ENCODE assay signal across 20 mouse cellular contexts in genomic region chr10:90974084-90974483, GRCm38 (mm10).
DNase-seq lines count a peak whose midpoint lies in the region; ATAC-seq and TF ChIP-seq lines count a peak whose summit lies in the region.
"Had no signal": no experiment of that assay in that cellular context is flagged by ENCODE, and none has a peak within 500 bp of the region (broad histone marks: within the 10 kb centered on the region; RNA-seq: fewer than 3 reads in every experiment).

No protein-coding gene starts in this region.

- ATAC-seq in midbrain, embryonic 11.5 days (ENCODE audit: low FRiP score): no peak
- ATAC-seq: forebrain, embryonic 13.5 days; forebrain, embryonic 15.5 days; forebrain, postnatal 0 days had no signal

- no peaks in the 10 kb centered on the region for H3K9me3 ChIP-seq in midbrain, embryonic 11.5 days (ENCODE audit: control insufficient read depth, low read length)
- no peaks in the 10 kb centered on the region for H3K9me3 ChIP-seq in midbrain, embryonic 10.5 days (replicated peaks)
- peaks cover 3% of the 10 kb centered on the region for H3K9me3 ChIP-seq in CH12.LX (replicated peaks; ENCODE audit: low read length)
- H3K9me3 ChIP-seq: embryonic facial prominence, embryonic 10.5 days; embryonic facial prominence, embryonic 12.5 days; forebrain, embryonic 13.5 days; forebrain, embryonic 15.5 days; G1E had no signal

- peaks cover 3% of the 10 kb centered on the region; the same call in 1 of the 2 replicates for H3K4me1 ChIP-seq in midbrain, embryonic 11.5 days (ENCODE audit: control insufficient read depth, insufficient read depth, low read length)
- H3K4me1 ChIP-seq in midbrain, embryonic 10.5 days: peaks cover 18% of the 10 kb centered on the region
- H3K4me1 ChIP-seq in CH12.LX (ENCODE audit: control insufficient read depth in 1 of 2, insufficient read depth in 2 of 2): peaks cover 4 to 49% of the 10 kb centered on the region in 2 experiments

- no peak for TF ChIP-seq RAD21 in CH12.LX (IDR thresholded peaks at IDR 0.05; ENCODE audit: low read depth, low read length)

- H3K27ac ChIP-seq in midbrain, embryonic 11.5 days (ENCODE audit: low read depth, low read length): no peak overlapping the region
- H3K27ac ChIP-seq in midbrain, embryonic 10.5 days (replicated peaks): no peak overlapping the region
- no peak overlapping the region for H3K27ac ChIP-seq in CH12.LX (ENCODE audit: insufficient read depth, low read depth)
- H3K27ac ChIP-seq: embryonic facial prominence, embryonic 10.5 days; embryonic facial prominence, embryonic 12.5 days; forebrain, embryonic 13.5 days; forebrain, embryonic 15.5 days had no signal

- TF ChIP-seq POLR2A in CH12.LX (IDR thresholded peaks at IDR 0.05; ENCODE audit: low read depth, low read length): no peak

- no peak overlapping the region for H3K4me3 ChIP-seq in midbrain, embryonic 11.5 days (ENCODE audit: low read depth, low read length)
- H3K4me3 ChIP-seq in midbrain, embryonic 10.5 days: no peak overlapping the region
- H3K4me3 ChIP-seq in CH12.LX (replicated peaks in 1 of 3; ENCODE audit: low read depth in 2 of 3, low read length in 2 of 3, poor library complexity in 1 of 3): no peak overlapping the region
- H3K4me3 ChIP-seq: embryonic facial prominence, embryonic 10.5 days; embryonic facial prominence, embryonic 12.5 days; forebrain, embryonic 13.5 days; forebrain, embryonic 15.5 days had no signal

- in situ Hi-C loops in CH12.LX (cut with MboI; ENCODE audit: low pct_ligation_motif_present, low pct_unique_long_range_greater_than_20kb, low sequenced_read_pairs): no loop called here

- no peaks in the 10 kb centered on the region for H3K36me3 ChIP-seq in midbrain, embryonic 11.5 days (ENCODE audit: control insufficient read depth, insufficient read depth, low read length)
- H3K36me3 ChIP-seq in midbrain, embryonic 10.5 days: no peaks in the 10 kb centered on the region
- no peaks in the 10 kb centered on the region for H3K36me3 ChIP-seq in CH12.LX (replicated peaks in 1 of 2; ENCODE audit: control insufficient read depth in 1 of 2, insufficient read depth in 1 of 2, low read length in 1 of 2)
- H3K36me3 ChIP-seq in splenic B cell, adult 2 months (ENCODE audit: control insufficient read depth, insufficient read depth, low read length, poor library complexity, severe bottlenecking): no peaks in the 10 kb centered on the region
- H3K36me3 ChIP-seq: embryonic facial prominence, embryonic 10.5 days; embryonic facial prominence, embryonic 12.5 days; forebrain, embryonic 15.5 days; G1E had no signal

- H3K4me2 ChIP-seq in midbrain, embryonic 11.5 days: no peak overlapping the region
- peak overlapping the region; percentile 73 for H3K4me2 ChIP-seq in CH12.LX (ENCODE audit: insufficient read depth, low read depth, poor library complexity, severe bottlenecking)
- H3K4me2 ChIP-seq: embryonic facial prominence, embryonic 12.5 days; forebrain, embryonic 13.5 days; forebrain, embryonic 15.5 days had no signal

- no peak overlapping the region for H3K9ac ChIP-seq in midbrain, embryonic 11.5 days (ENCODE audit: low read length)
- no peak overlapping the region for H3K9ac ChIP-seq in CH12.LX (ENCODE audit: insufficient read depth, low read depth)
- H3K9ac ChIP-seq: embryonic facial prominence, embryonic 12.5 days; forebrain, embryonic 13.5 days; forebrain, embryonic 15.5 days; forebrain, postnatal 0 days had no signal

- dilution Hi-C loops in CH12.LX (cut with MboI; ENCODE audit: extremely low pct_ligation_motif_present, extremely low pct_unique_long_range_greater_than_20kb, low sequenced_read_pairs): no loop called here

- H3K27me3 ChIP-seq in midbrain, embryonic 11.5 days (ENCODE audit: control insufficient read depth, insufficient read depth, low read length): peaks cover 14% of the 10 kb centered on the region
- H3K27me3 ChIP-seq in midbrain, embryonic 10.5 days (ENCODE audit: low read depth, poor library complexity, severe bottlenecking): peaks cover 30% of the 10 kb centered on the region
- no peaks in the 10 kb centered on the region for H3K27me3 ChIP-seq in CH12.LX (replicated peaks)
- H3K27me3 ChIP-seq in splenic B cell, adult 2 months (ENCODE audit: control insufficient read depth, insufficient read depth, low read length, poor library complexity, severe bottlenecking): no peaks in the 10 kb centered on the region; the same call in 1 of the 2 replicates

- H3K79me2 ChIP-seq in CH12.LX (replicated peaks; ENCODE audit: control insufficient read depth, extremely low read depth, insufficient read depth, poor library complexity, severe bottlenecking): no peaks in the 10 kb centered on the region

- TF ChIP-seq CTCF in CH12.LX (conservative IDR thresholded peaks at IDR 0.05 in 1 of 2, IDR thresholded peaks at IDR 0.05 in 1 of 2; ENCODE audit: low read depth in 2 of 2, low read length in 2 of 2): no peak

- WGBS in midbrain, embryonic 11.5 days: 75% methylated on average over 2 of the region's 2 CpGs
- whole genome bisulfite sequencing in midbrain, embryonic 10.5 days: 80% methylated on average over 2 of the region's 2 CpGs

- TF ChIP-seq EP300 in CH12.LX (IDR thresholded peaks at IDR 0.05; ENCODE audit: low read length): peak; percentile 84

- peak; percentile 2 for DNase-seq in midbrain, embryonic 11.5 days (ENCODE audit: low spot score, missing footprints)
- no peak for DNase-seq in midbrain, embryonic 10.5 days (ENCODE audit: low spot score)
- peak; percentile 83 for DNase-seq in CH12.LX (ENCODE audit: extremely low read depth)
- peak; percentile 24 for DNase-seq in splenic B cell, adult 2 months (ENCODE audit: low read depth, low spot score)
- no peak for DNase-seq in B cell, adult 2 months
- no peak for DNase-seq in spleen, postnatal 14 days (ENCODE audit: low spot score in 2 of 2)
- DNase-seq: adrenal gland, adult 2 months; adrenal gland, postnatal 10 days; adrenal gland, postnatal 25 days; cerebellum, adult 11 months; cerebellum, adult 18-20 months; cerebellum, adult 8-10 months; cerebellum, postnatal 10 days; cerebellum, postnatal 25 days; forebrain, postnatal 0 days had no signal

TF ChIP-seq in CH12.LX, 34 proteins besides CTCF, POLR2A, EP300 and RAD21:
- TF ChIP-seq MAFK (IDR thresholded peaks at IDR 0.05; ENCODE audit: insufficient replicate concordance, low read length): no peak
- no peak for TF ChIP-seq RCOR1 (conservative IDR thresholded peaks at IDR 0.05; ENCODE audit: low read depth, low read length)
- TF ChIP-seq PAX5 (IDR thresholded peaks at IDR 0.05; ENCODE audit: low read length): no peak
- no peak for TF ChIP-seq SMC3 (IDR thresholded peaks at IDR 0.05; ENCODE audit: low read depth, low read length)
- TF ChIP-seq ZC3H11A (IDR thresholded peaks at IDR 0.05; ENCODE audit: low read depth, low read length): no peak
- peak; percentile 59; the same call in 1 of the 2 replicates for TF ChIP-seq MXI1 (IDR thresholded peaks at IDR 0.05; ENCODE audit: low read depth, low read length)
- TF ChIP-seq USF2 (conservative IDR thresholded peaks at IDR 0.05; ENCODE audit: low read depth, low read length): no peak
- TF ChIP-seq GABPA (IDR thresholded peaks at IDR 0.05; ENCODE audit: insufficient replicate concordance, low read depth, low read length): no peak
- no peak for TF ChIP-seq UBTF (IDR thresholded peaks at IDR 0.05; ENCODE audit: low read depth, low read length)
- peak; percentile 21; the same call in 1 of the 2 replicates for TF ChIP-seq TCF12 (IDR thresholded peaks at IDR 0.05; ENCODE audit: low read depth, low read length)
- TF ChIP-seq MEF2A (IDR thresholded peaks at IDR 0.05; ENCODE audit: borderline replicate concordance, low read depth, low read length): no peak
- 0 out of 2 replicates have a peak, but pooled peaks have one; percentile 14 for TF ChIP-seq CHD2 (IDR thresholded peaks at IDR 0.05; ENCODE audit: low read length)
- no peak for TF ChIP-seq E2F4 (IDR thresholded peaks at IDR 0.05; ENCODE audit: insufficient replicate concordance, low read depth, low read length)
- no peak for TF ChIP-seq TBP (conservative IDR thresholded peaks at IDR 0.05; ENCODE audit: low read depth, low read length)
- no peak for TF ChIP-seq MYC (IDR thresholded peaks at IDR 0.05; ENCODE audit: low read depth, low read length)
- TF ChIP-seq ETS1 (conservative IDR thresholded peaks at IDR 0.05; ENCODE audit: low read depth, low read length): peak; percentile 66
- TF ChIP-seq ZNF384 (IDR thresholded peaks at IDR 0.05; ENCODE audit: low read depth, low read length): no peak
- TF ChIP-seq ZMIZ1 (IDR thresholded peaks at IDR 0.05; ENCODE audit: low read depth, low read length): no peak
- TF ChIP-seq HCFC1 (IDR thresholded peaks at IDR 0.05; ENCODE audit: low read depth, low read length): no peak
- no peak for TF ChIP-seq NELFE (IDR thresholded peaks at IDR 0.05; ENCODE audit: low read depth, low read length)
- TF ChIP-seq SIN3A (IDR thresholded peaks at IDR 0.05; ENCODE audit: low read length): peak; percentile 52; the same call in 1 of the 2 replicates
- TF ChIP-seq IRF4 (IDR thresholded peaks at IDR 0.05; ENCODE audit: low read depth, low read length): no peak
- TF ChIP-seq BHLHE40 (IDR thresholded peaks at IDR 0.05; ENCODE audit: low read depth, low read length): no peak; the same call in 1 of the 2 replicates
- 0 out of 2 replicates have a peak, but pooled peaks have one; percentile 24 for TF ChIP-seq MAZ (IDR thresholded peaks at IDR 0.05; ENCODE audit: low read depth, low read length)
- peak; percentile 45; the same call in 1 of the 2 replicates for TF ChIP-seq ELF1 (IDR thresholded peaks at IDR 0.05; ENCODE audit: low read depth, low read length)
- no peak for TF ChIP-seq USF1 (IDR thresholded peaks at IDR 0.05; ENCODE audit: low read depth, low read length)
- no peak for TF ChIP-seq ZKSCAN1 (IDR thresholded peaks at IDR 0.05; ENCODE audit: borderline replicate concordance, low read depth, low read length)
- no peak for TF ChIP-seq KAT2A (IDR thresholded peaks at IDR 0.05; ENCODE audit: insufficient replicate concordance, low read length)
- TF ChIP-seq POLR2AphosphoS2 (IDR thresholded peaks at IDR 0.05; ENCODE audit: low read depth, low read length): no peak
- no peak for TF ChIP-seq NRF1 (IDR thresholded peaks at IDR 0.05; ENCODE audit: low read depth, low read length)
- TF ChIP-seq JUND (conservative IDR thresholded peaks at IDR 0.05; ENCODE audit: low read depth, low read length): peak; percentile 89
- no peak for TF ChIP-seq CHD1 (IDR thresholded peaks at IDR 0.05; ENCODE audit: low read depth, low read length)
- TF ChIP-seq JUN (IDR thresholded peaks at IDR 0.05; ENCODE audit: insufficient read depth, low read depth, low read length): peak; percentile 82
- TF ChIP-seq MAX (IDR thresholded peaks at IDR 0.05; ENCODE audit: low read length): no peak
TF ChIP-seq in CH12.LX: peak in this region for 9.

Comparison
In these comparisons a context has a peak if more than half of its experiments do, and no peak if none do; other contexts are left out.
1. DNase-seq: peak in midbrain, embryonic 11.5 days (single experiment), CH12.LX (single experiment) and splenic B cell, adult 2 months (single experiment); none in midbrain, embryonic 10.5 days (single experiment), B cell, adult 2 months (0 of 2) and spleen, postnatal 14 days (0 of 2).